Mouse (Mus musculus) forebrain, embryonic 12.5 days (tissue): Measurements from ENCODE around the gene Znrf3. TPM values are rescaled to one million over a fixed set of nuclear protein-coding genes. Genes with fewer than 3 reads are reported as not detected.

Source experiments
- ATAC-seq: fragments of 200-750 bp; cut with Nextera tagmentation; 2 replicates; pipeline ENCODE4 v1.8.0; 2017; ENCODE audit warnings: moderate TSS enrichment; ENCODE audit not compliant: low FRiP score
- H3K27ac ChIP-seq: fragments of 300-500 bp; sonication (generic); 2 replicates; pipeline ENCODE4 v1.5.1; 2016; ENCODE audit warnings: mild to moderate bottlenecking
- H3K27me3 ChIP-seq: fragments of 300-500 bp; sonication (generic); 2 replicates; pipeline ENCODE4 v1.6.1; 2016; ENCODE audit warnings: mild to moderate bottlenecking
- H3K36me3 ChIP-seq: fragments of 300-500 bp; sonication (generic); replicated peaks from 2 replicates; pipeline ENCODE4 v1.6.1; 2016; ENCODE audit warnings: mild to moderate bottlenecking
- H3K4me1 ChIP-seq: fragments of 300-500 bp; sonication (generic); 2 replicates; pipeline ENCODE4 v1.6.1; 2016
- H3K4me2 ChIP-seq: fragments of 300-500 bp; sonication (generic); 2 replicates; pipeline ENCODE4 v1.6.1; 2016; ENCODE audit warnings: mild to moderate bottlenecking, moderate library complexity
- H3K4me3 ChIP-seq: fragments of 300-500 bp; sonication (generic); replicated peaks from 2 replicates; pipeline ENCODE4 v1.5.1; 2016; ENCODE audit warnings: mild to moderate bottlenecking
- H3K9ac ChIP-seq: fragments of 300-500 bp; sonication (generic); 2 replicates; pipeline ENCODE4 v1.6.1; 2016; ENCODE audit warnings: mild to moderate bottlenecking
- H3K9me3 ChIP-seq: fragments of 300-500 bp; sonication (generic); 2 replicates; pipeline ENCODE4 v1.6.1; 2016
- WGBS: fragments of 180-500 bp; shearing (Covaris S2); methylation state at CpG from one replicate; pipeline ENCODE4 v1.1.7; 2016; 5-methylcytosine and 5-hydroxymethylcytosine counted together
- polyA plus RNA-seq: library from polyadenylated mRNA; unstranded; fragments of >200 nt; fragmentation: Nextera tagmentation; extraction: Ambion mirVana; gene quantifications from 2 replicates; pipeline ENCODE4 v1.2.1, GENCODE M21; 2016

The Znrf3 gene
- polyA plus RNA-seq, 1 experiment from 2014 or later, result 9.0 TPM

DNA sequence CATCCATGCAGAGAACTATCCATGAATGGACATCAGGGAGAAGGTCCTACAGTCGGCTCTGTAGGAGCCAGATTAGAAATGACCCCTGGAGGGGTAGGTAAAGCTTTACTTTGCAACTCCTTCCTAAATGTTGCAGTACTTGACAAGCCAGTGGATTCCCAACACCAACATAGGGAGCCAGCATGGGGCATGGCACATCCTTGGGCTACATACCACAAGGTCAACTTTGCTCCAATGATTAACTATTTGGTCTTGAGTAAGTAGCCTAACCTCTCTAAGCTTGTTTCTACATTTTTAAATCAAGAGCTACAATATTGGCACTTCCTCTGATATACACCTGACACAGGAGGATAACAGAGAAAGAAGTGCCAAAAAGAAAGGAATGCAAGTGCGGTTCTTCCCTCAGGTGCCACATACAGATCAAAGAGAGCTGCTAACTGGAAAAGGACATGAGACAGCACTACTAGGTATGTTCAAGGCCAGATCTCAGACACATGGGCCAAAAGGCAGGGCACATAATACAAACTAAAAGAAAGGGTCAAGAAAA, 31.9 kb downstream of the Znrf3 start:
- no peak for ATAC-seq
- 75% methylated on average over 2 of the region's 2 CpGs for WGBS
- Histone ChIP-seq H3K9ac (no peak overlapping the region), H3K27ac (no peak overlapping the region), H3K4me2 (no peak overlapping the region), H3K27me3 (no peaks in the 10 kb centered on the region), H3K4me3 (no peak overlapping the region), H3K36me3 (no peaks in the 10 kb centered on the region), H3K4me1 (peaks cover 62% of the 10 kb centered on the region), H3K9me3 (no peaks in the 10 kb centered on the region)

DNA sequence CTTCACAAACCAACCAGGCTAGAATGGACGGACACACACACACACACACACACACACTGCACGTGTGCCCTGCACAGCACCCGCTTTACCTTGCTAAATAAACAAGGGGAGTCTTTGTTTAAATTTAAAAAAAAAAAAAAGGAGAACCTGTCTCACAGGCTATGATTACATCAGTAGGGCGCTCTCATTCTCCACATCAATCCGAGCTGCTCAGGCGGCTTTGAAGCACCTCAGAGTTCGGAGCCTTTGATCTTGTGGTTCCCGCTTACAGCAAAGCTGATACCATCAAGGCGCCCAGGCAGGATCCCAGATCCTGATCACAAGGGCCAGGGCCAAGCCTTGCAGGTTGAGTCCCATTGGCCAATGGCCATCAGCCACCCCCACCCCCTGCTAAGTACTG, 33.1 kb downstream of the Znrf3 start:
- no peak overlapping the region for H3K9ac ChIP-seq
- no peak for ATAC-seq
- no peak overlapping the region for H3K4me2 ChIP-seq
- no peaks in the 10 kb centered on the region for H3K36me3 ChIP-seq
- no peak overlapping the region for H3K4me3 ChIP-seq
- no peaks in the 10 kb centered on the region for H3K27me3 ChIP-seq
- WGBS, result 30% methylated on average over 9 of the region's 9 CpGs
- H3K27ac ChIP-seq, result no peak overlapping the region
- H3K9me3 ChIP-seq, result no peaks in the 10 kb centered on the region
- peaks cover 54% of the 10 kb centered on the region for H3K4me1 ChIP-seq

DNA sequence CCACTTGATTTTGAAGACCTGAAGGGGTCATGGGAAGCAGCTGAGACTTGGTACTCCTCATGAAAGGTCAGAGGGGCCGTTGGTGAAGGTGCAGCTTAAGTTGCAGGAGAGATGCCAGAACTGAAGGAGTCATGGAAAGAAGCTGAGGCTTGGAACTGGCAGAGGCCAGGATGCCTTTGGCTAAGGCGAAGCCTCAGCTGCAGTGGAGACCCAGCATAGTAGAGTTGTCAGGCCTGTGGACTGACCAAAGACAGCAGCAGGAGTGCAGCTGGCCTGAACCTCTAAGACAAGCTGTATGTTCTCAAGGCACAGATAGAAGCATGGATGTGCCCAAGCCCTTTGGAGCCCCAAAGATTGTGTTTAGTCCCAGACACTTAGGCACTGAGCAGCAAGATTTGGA, 40.5 kb downstream of the Znrf3 start:
- H3K27ac ChIP-seq, result no peak overlapping the region
- no peak overlapping the region for H3K9ac ChIP-seq
- H3K27me3 ChIP-seq, result no peaks in the 10 kb centered on the region
- H3K4me1 ChIP-seq, result peaks cover 10% of the 10 kb centered on the region
- 89% methylated on average over 2 of the region's 2 CpGs for WGBS
- no peak overlapping the region for H3K4me3 ChIP-seq
- no peak overlapping the region for H3K4me2 ChIP-seq
- H3K9me3 ChIP-seq, result no peaks in the 10 kb centered on the region
- no peak for ATAC-seq
- no peaks in the 10 kb centered on the region for H3K36me3 ChIP-seq

DNA sequence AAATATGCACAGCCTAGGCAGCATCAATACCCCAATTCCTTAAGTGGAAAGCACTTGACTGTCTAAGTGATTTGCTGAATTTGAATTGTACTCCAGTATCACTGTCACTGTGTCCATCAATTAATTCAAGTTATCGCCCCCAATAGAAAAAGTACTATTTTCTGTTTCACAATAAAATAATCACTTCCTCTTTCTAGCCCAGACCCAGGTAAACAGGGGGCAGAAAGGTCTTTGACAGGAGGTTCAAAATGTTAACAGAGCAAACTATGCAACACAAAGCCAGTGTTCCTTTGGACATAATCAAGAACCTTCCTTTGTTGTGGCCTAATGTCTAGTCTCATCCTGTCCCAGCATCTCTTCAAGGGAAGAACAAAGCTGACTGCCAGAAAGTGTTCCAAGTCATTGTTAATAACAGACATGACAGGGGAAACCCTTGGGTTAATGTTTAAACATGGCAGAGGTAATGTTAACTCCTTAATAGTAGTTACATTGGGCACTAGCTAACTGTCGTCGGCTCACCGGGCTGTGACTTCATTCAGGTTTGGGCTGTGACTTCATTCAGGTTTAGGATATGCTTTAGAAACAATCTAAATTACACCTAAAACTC, 42.4 kb downstream of the Znrf3 start:
- ATAC-seq, result no peak
- Histone ChIP-seq H3K9ac (no peak overlapping the region), H3K27me3 (no peaks in the 10 kb centered on the region), H3K27ac (no peak overlapping the region), H3K4me3 (no peak overlapping the region), H3K9me3 (no peaks in the 10 kb centered on the region), H3K4me1 (peaks cover 14% of the 10 kb centered on the region), H3K36me3 (no peaks in the 10 kb centered on the region), H3K4me2 (no peak overlapping the region)
- 88% methylated on average over 4 of the region's 4 CpGs for WGBS

DNA sequence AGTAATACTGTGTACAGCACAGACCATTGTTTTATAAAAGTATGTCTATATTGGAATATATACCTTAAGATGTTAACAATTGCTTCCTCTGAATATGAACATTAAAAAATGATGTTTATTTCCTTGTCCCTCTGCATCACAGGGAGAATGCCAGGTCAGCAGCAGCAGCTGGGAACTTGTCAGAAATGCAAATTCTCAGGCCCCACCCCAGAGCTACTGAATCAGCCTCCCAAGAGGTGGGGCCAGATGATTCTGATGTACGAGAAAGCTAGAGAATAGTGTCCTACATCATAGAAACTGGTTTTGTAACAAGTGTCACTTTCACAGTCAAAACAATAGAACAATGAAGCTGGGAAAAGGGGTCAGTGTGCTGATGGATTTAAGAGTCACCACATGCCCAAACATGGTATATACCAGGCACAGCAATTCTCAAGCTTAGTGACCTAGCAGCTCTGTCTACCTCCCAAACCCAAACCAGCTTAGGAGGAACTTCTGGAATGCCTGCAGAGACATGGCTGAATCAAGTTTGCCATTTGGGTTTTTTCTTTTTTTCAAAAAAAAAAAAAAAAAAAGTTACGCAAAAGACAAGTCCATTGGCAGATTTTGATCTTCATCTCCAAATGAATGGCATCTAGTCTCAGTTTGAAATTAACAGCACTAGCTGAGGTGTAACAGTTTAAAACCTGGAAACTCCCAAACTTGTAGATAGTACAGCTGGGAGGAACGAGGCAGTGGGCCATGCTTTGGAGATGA, 46.2 kb downstream of the Znrf3 start:
- H3K9me3 ChIP-seq, result no peaks in the 10 kb centered on the region
- no peaks in the 10 kb centered on the region for H3K36me3 ChIP-seq
- ATAC-seq, result no peak
- no peak overlapping the region for H3K4me3 ChIP-seq
- H3K9ac ChIP-seq, result no peak overlapping the region
- no peak overlapping the region for H3K27ac ChIP-seq
- WGBS, result 59% methylated on average over 3 of the region's 3 CpGs
- peaks cover 19% of the 10 kb centered on the region for H3K4me1 ChIP-seq
- H3K27me3 ChIP-seq, result no peaks in the 10 kb centered on the region
- no peak overlapping the region for H3K4me2 ChIP-seq

DNA sequence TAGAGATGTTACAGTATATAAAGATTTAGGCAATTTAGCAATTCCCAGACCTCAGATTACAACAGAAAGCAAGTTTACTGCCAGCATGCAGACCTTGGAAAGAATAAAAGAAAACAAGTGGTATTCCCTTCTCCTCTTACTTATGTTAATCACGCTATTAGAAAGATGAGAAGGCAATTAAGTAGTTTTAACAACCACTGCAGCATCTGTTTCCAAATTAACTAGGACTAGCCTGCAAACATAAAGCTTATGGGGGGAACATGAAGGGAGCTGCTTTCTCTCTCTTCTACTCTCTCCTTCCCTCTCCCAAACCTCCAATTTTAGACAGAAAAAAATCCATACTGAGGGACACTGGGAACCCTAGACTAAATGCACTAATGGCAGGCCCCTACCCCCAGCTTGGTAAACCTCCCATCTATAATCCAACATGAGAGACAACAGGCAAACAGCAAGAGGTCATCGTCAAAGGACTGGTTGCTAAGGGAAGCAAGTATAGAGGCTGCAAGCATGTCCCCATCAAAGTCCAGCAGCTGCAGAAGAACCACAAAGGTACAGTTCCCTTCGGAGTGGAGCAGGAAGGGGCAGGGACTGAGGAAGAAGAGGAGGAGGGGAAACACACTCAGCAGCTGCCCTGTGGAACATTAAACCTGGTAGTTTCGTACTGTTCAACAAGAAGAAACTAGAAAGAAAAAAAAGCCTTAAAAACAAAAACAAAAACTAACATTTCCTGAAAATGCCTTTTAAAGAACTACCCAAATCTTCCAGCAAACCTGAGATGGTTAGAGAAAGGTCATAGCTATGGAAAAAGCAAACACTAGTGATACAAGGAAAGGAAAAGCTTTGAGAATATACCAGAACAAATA, 53.4 kb downstream of the Znrf3 start:
- H3K27me3 ChIP-seq, result no peaks in the 10 kb centered on the region
- no peak overlapping the region for H3K9ac ChIP-seq
- ATAC-seq, result peak; percentile 75; the same call in 1 of the 2 replicates
- H3K4me1 ChIP-seq, result peaks cover 39% of the 10 kb centered on the region
- H3K36me3 ChIP-seq, result no peaks in the 10 kb centered on the region
- WGBS, result 9% methylated on average over 4 of the region's 4 CpGs
- peak overlapping the region; percentile 73 for H3K27ac ChIP-seq
- H3K4me2 ChIP-seq, result peak overlapping the region; percentile 25; the same call in 1 of the 2 replicates
- no peak overlapping the region for H3K4me3 ChIP-seq
- H3K9me3 ChIP-seq, result no peaks in the 10 kb centered on the region

DNA sequence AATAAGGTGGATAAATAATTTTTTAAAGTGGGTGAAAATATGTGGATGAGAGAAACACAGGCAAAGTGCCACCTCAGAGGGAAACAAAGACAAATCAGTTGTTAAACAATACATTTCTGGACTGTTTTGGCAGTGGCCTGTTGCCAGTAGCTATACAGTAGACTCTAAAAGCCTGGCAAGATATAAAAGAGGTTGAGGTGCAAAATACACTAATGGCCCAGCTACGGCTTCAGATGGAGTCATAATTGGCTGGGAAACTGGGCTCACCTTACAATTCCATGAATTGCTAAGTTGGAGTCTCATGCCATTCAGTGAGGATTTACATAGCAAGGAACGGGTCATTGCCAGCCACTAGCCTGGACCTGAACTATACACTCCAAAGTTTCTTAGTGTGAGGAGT, 62.0 kb downstream of the Znrf3 start:
- peak; percentile 30; the same call in 1 of the 2 replicates for ATAC-seq
- H3K27me3 ChIP-seq, result no peaks in the 10 kb centered on the region
- WGBS, result 18% methylated on average over 2 of the region's 2 CpGs
- no peaks in the 10 kb centered on the region for H3K9me3 ChIP-seq
- H3K4me3 ChIP-seq, result no peak overlapping the region
- no peak overlapping the region for H3K4me2 ChIP-seq
- no peak overlapping the region for H3K27ac ChIP-seq
- no peaks in the 10 kb centered on the region for H3K36me3 ChIP-seq
- no peak overlapping the region for H3K9ac ChIP-seq
- H3K4me1 ChIP-seq, result peaks cover 3% of the 10 kb centered on the region; the same call in 1 of the 2 replicates

DNA sequence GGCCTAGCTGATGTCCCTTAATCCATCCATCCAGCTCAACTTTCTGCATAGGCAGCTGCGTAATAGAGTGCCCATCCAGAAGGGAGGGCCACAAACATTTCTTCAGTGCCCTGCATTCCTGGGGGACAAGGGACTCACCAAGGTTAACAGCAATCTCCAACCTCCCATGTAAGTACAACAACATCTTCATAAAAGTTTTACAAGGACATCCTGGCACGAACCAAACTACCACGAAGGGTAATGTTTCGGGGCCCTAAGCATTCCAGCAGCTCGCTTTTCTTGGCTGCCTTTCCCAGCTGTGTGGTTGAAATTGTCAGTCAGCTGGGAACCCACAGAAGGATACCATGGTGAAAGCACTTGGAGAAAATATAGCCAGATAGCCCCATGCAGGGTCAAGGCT, 63.4 kb downstream of the Znrf3 start:
- no peak for ATAC-seq
- Histone ChIP-seq H3K9ac (no peak overlapping the region), H3K9me3 (no peaks in the 10 kb centered on the region), H3K4me3 (no peak overlapping the region), H3K36me3 (no peaks in the 10 kb centered on the region), H3K4me2 (no peak overlapping the region), H3K27ac (no peak overlapping the region), H3K27me3 (no peaks in the 10 kb centered on the region), H3K4me1 (peaks cover 3% of the 10 kb centered on the region; the same call in 1 of the 2 replicates)
- WGBS, result 92% methylated on average over 5 of the region's 5 CpGs

DNA sequence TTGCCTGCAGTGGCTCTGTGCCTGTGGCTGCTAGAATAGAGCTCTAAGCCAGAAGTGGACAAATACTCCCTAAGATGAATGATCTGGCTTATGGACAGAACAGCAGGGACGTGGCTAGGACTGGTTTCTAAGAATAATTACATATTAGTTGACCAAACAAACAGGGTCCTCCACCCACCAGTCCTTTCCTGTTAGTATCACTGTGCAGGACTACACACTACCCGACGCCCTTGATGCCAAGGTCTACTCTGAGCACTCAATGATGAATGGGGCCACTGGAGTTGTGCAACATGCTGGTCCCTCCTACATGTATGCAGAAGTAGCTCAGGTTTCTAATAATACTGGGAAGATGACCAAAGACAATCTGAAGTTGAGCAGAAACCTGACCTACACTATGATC, 64.4 kb downstream of the Znrf3 start:
- Histone ChIP-seq H3K9me3 (no peaks in the 10 kb centered on the region), H3K36me3 (no peaks in the 10 kb centered on the region), H3K4me1 (peaks cover 3% of the 10 kb centered on the region; the same call in 1 of the 2 replicates), H3K27ac (no peak overlapping the region), H3K27me3 (no peaks in the 10 kb centered on the region), H3K9ac (no peak overlapping the region), H3K4me2 (no peak overlapping the region), H3K4me3 (no peak overlapping the region)
- 79% methylated on average over 3 of the region's 3 CpGs for WGBS
- ATAC-seq, result no peak

DNA sequence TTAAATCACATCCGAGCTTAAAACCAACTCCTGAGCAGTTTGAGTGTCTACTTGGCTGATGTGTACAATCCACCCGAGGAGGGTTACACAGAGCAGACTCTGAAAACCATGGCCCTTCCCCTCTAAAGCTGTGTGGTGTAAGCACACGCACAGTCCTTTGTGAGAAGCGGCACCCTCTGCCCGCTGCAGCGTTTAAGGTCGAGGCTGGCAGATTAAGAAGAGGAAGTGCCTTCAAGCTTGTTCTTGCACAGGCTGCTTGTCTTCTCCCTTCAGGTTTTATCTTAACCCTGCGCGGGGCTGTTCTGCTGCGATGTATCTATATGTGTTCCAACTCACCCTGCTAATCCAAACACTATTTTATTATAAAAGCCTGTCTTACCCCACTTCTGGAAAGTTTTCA, 75.5 kb downstream of the Znrf3 start:
- WGBS, result 74% methylated on average over 10 of the region's 10 CpGs
- H3K36me3 ChIP-seq, result no peaks in the 10 kb centered on the region
- no peak overlapping the region for H3K9ac ChIP-seq
- H3K27ac ChIP-seq, result no peak overlapping the region
- no peak overlapping the region for H3K4me2 ChIP-seq
- no peaks in the 10 kb centered on the region for H3K27me3 ChIP-seq
- H3K4me3 ChIP-seq, result no peak overlapping the region
- no peaks in the 10 kb centered on the region for H3K9me3 ChIP-seq
- 0 out of 2 replicates have a peak, but pooled peaks cover 3% of the 10 kb centered on the region for H3K4me1 ChIP-seq
- no peak for ATAC-seq

DNA sequence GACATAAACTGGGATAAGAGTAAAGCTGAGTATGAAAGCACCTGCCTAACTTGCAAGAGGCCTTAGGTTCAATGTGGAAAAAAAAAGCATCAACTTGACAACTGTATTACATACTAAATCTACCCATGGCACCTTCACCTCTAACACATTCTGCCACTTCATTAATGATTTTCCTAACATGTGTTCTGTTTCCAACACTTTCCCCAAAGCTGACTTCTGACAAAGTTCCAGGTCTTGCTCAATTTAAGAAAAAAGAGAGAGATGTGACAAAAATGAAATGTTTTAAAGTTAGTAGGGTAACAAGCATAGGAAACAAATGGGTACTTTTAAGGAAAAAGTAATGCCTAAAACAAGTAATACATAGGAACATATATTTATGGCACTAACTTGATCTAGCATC, 76.2 kb downstream of the Znrf3 start:
- no peaks in the 10 kb centered on the region for H3K36me3 ChIP-seq
- no peaks in the 10 kb centered on the region for H3K9me3 ChIP-seq
- no peak overlapping the region for H3K9ac ChIP-seq
- H3K27me3 ChIP-seq, result no peaks in the 10 kb centered on the region
- no peak overlapping the region for H3K4me3 ChIP-seq
- H3K4me2 ChIP-seq, result no peak overlapping the region
- H3K27ac ChIP-seq, result no peak overlapping the region
- 0 out of 2 replicates have a peak, but pooled peaks cover 3% of the 10 kb centered on the region for H3K4me1 ChIP-seq
- ATAC-seq, result no peak

DNA sequence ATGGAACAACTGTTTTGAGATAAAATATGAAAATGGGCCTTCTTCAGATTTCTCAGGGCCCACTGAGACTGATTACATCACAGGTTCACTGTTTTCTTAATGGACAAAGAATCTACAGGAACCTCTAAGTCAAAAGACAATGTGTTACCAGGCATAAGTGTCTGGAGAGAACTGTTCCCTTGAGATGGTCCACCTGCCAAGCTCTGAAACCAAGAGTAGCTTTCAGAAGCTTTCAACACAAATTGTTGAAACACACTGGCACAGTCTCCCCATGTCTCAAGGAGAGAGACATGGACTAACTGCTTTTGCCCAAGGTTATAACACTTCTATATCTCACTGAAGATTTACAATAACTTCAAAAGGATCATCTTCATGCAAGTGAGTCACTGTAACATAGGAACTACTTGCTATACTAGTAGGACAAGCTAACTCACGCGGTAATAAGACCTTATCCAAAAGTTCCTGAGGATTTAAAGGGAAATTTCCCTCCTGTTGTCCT, 89.3 kb downstream of the Znrf3 start:
- H3K36me3 ChIP-seq, result no peaks in the 10 kb centered on the region
- ATAC-seq, result no peak
- H3K9me3 ChIP-seq, result no peaks in the 10 kb centered on the region
- H3K9ac ChIP-seq, result no peak overlapping the region
- no peak overlapping the region for H3K27ac ChIP-seq
- H3K4me2 ChIP-seq, result no peak overlapping the region
- H3K4me1 ChIP-seq, result no peaks in the 10 kb centered on the region
- H3K27me3 ChIP-seq, result no peaks in the 10 kb centered on the region
- WGBS, result 93% methylated on average over 2 of the region's 2 CpGs
- H3K4me3 ChIP-seq, result no peak overlapping the region
